Mouse (Mus musculus) kidney, embryonic 14.5 days (tissue): ENCODE data around the gene Catsperz. TPM values are rescaled to one million over a fixed set of nuclear protein-coding genes. Genes with fewer than 3 reads are reported as not detected.

Experiments used
- ATAC-seq: fragments of 200-750 bp; cut with Nextera tagmentation; 2 replicates; pipeline ENCODE4 v1.8.0; 2017; ENCODE audit warnings: moderate number of reproducible peaks, mild to moderate bottlenecking, moderate TSS enrichment, moderate library complexity; ENCODE audit not compliant: low FRiP score, low TSS enrichment
- H3K27ac ChIP-seq: fragments of 300-500 bp; sonication (generic); 2 replicates; pipeline ENCODE4 v1.5.1; 2014; ENCODE audit warnings: low read depth, mild to moderate bottlenecking, low read length, moderate library complexity, mixed read lengths
- H3K27me3 ChIP-seq: fragments of 300-500 bp; sonication (generic); 2 replicates; pipeline ENCODE4 v1.6.1; 2014; ENCODE audit warnings: mild to moderate bottlenecking, low read length; ENCODE audit not compliant: control insufficient read depth, insufficient read depth
- H3K36me3 ChIP-seq: fragments of 300-500 bp; sonication (generic); 2 replicates; pipeline ENCODE4 v1.6.1; 2014; ENCODE audit warnings: low read length, mixed read lengths; ENCODE audit not compliant: control insufficient read depth, insufficient read depth
- H3K4me1 ChIP-seq: fragments of 300-500 bp; sonication (generic); 2 replicates; pipeline ENCODE4 v1.6.1; 2014; ENCODE audit warnings: low read length, mixed read lengths; ENCODE audit not compliant: control insufficient read depth, insufficient read depth
- H3K4me2 ChIP-seq: fragments of 300-500 bp; sonication (generic); replicated peaks from 2 replicates; pipeline ENCODE4 v1.6.1; 2014; ENCODE audit warnings: low read depth, mild to moderate bottlenecking, low read length
- H3K4me3 ChIP-seq: fragments of 300-500 bp; sonication (generic); 2 replicates; pipeline ENCODE4 v1.5.1; 2014; ENCODE audit warnings: mild to moderate bottlenecking, low read length
- H3K9ac ChIP-seq: fragments of 300-500 bp; sonication (generic); 2 replicates; pipeline ENCODE4 v1.6.1; 2014; ENCODE audit warnings: low read depth, mild to moderate bottlenecking, low read length, moderate library complexity
- H3K9me3 ChIP-seq: fragments of 300-500 bp; sonication (generic); 2 replicates; pipeline ENCODE4 v1.6.1; 2016; ENCODE audit warnings: low read length; ENCODE audit not compliant: control insufficient read depth
- WGBS: fragments of 180-500 bp; shearing (Covaris S2); extraction: QIAGEN DNeasy Blood & Tissue Kit; methylation state at CpG from one replicate; pipeline ENCODE4 v1.1.7; 2014; 5-methylcytosine and 5-hydroxymethylcytosine counted together
- microRNA-seq: library from miRNA; unstranded; fragments of <30 nt; microRNA quantifications from one replicate; pipeline ENCODE4, GENCODE M21; 2016
- polyA plus RNA-seq: library from polyadenylated mRNA; unstranded; fragments of >200 nt; fragmentation: Nextera tagmentation; extraction: Ambion mirVana; gene quantifications from 2 replicates; pipeline ENCODE4 v1.2.1, GENCODE M21; 2014

The Catsperz gene
- polyA plus RNA-seq, 1 experiment from 2014 or later = 3.8 TPM

- 95% methylated on average over 14 of the region's 14 CpGs for WGBS
- no peaks in the 10 kb centered on the region; the same call in 1 of the 2 replicates for H3K27me3 ChIP-seq
- no peak overlapping the region for H3K9ac ChIP-seq
- H3K4me2 ChIP-seq = no peak overlapping the region
- H3K4me1 ChIP-seq = no peaks in the 10 kb centered on the region
- no peaks in the 10 kb centered on the region for H3K36me3 ChIP-seq
- H3K4me3 ChIP-seq = no peak overlapping the region
- no peak for ATAC-seq
- no peaks in the 10 kb centered on the region for H3K9me3 ChIP-seq
- no peak overlapping the region for H3K27ac ChIP-seq
Measured at GRCm38 (mm10) chr19:6893731-6894451, 31.3 kb downstream of the Catsperz start.

- Histone ChIP-seq H3K4me2 (no peak overlapping the region), H3K9ac (no peak overlapping the region), H3K4me3 (no peak overlapping the region), H3K9me3 (no peaks in the 10 kb centered on the region), H3K27ac (no peak overlapping the region), H3K27me3 (no peaks in the 10 kb centered on the region), H3K4me1 (no peaks in the 10 kb centered on the region), H3K36me3 (no peaks in the 10 kb centered on the region)
- WGBS = 34% methylated on average over 4 of the region's 4 CpGs
- no peak for ATAC-seq
Measured at GRCm38 (mm10) chr19:6892512-6892911, 32.7 kb downstream of the Catsperz start.

GRCm38 (mm10) chr19:6877965-6878364 lies 47.2 kb downstream of the Catsperz start:
- no peaks in the 10 kb centered on the region for H3K4me1 ChIP-seq
- H3K9ac ChIP-seq = no peak overlapping the region
- H3K27me3 ChIP-seq = no peaks in the 10 kb centered on the region
- ATAC-seq = no peak
- 90% methylated on average over 4 of the region's 4 CpGs for WGBS
- H3K36me3 ChIP-seq = no peaks in the 10 kb centered on the region
- H3K9me3 ChIP-seq = peaks cover 3% of the 10 kb centered on the region; the same call in 1 of the 2 replicates
- H3K4me2 ChIP-seq = no peak overlapping the region
- no peak overlapping the region for H3K27ac ChIP-seq
- no peak overlapping the region for H3K4me3 ChIP-seq

- Histone ChIP-seq H3K4me3 (no peak overlapping the region), H3K9ac (no peak overlapping the region), H3K27me3 (no peaks in the 10 kb centered on the region), H3K36me3 (no peaks in the 10 kb centered on the region), H3K9me3 (peaks cover 3% of the 10 kb centered on the region; the same call in 1 of the 2 replicates), H3K27ac (no peak overlapping the region), H3K4me1 (0 out of 2 replicates have a peak, but pooled peaks cover 3% of the 10 kb centered on the region), H3K4me2 (no peak overlapping the region)
- ATAC-seq = no peak
Measured at GRCm38 (mm10) chr19:6876799-6877198, 48.4 kb downstream of the Catsperz start.

- no peak for ATAC-seq
- Histone ChIP-seq H3K27me3 (no peaks in the 10 kb centered on the region), H3K36me3 (no peaks in the 10 kb centered on the region), H3K4me2 (no peak overlapping the region), H3K27ac (no peak overlapping the region), H3K9me3 (peaks cover 3% of the 10 kb centered on the region; the same call in 1 of the 2 replicates), H3K4me3 (no peak overlapping the region), H3K4me1 (0 out of 2 replicates have a peak, but pooled peaks cover 6% of the 10 kb centered on the region), H3K9ac (no peak overlapping the region)
- 87% methylated on average over 6 of the region's 6 CpGs for WGBS
Measured at GRCm38 (mm10) chr19:6875834-6876233, 49.3 kb downstream of the Catsperz start.

GRCm38 (mm10) chr19:6874257-6874656 lies 50.9 kb downstream of the Catsperz start:
- Histone ChIP-seq H3K4me3 (no peak overlapping the region), H3K27ac (no peak overlapping the region), H3K27me3 (no peaks in the 10 kb centered on the region), H3K4me2 (no peak overlapping the region), H3K4me1 (0 out of 2 replicates have a peak, but pooled peaks cover 9% of the 10 kb centered on the region), H3K9me3 (no peaks in the 10 kb centered on the region), H3K36me3 (no peaks in the 10 kb centered on the region), H3K9ac (no peak overlapping the region)
- WGBS = 74% methylated on average over 1 of the region's 1 CpGs
- no peak for ATAC-seq

GRCm38 (mm10) chr19:6872701-6873100 lies 52.5 kb downstream of the Catsperz start:
- Histone ChIP-seq H3K36me3 (no peaks in the 10 kb centered on the region), H3K4me3 (no peak overlapping the region), H3K4me1 (0 out of 2 replicates have a peak, but pooled peaks cover 9% of the 10 kb centered on the region), H3K27me3 (no peaks in the 10 kb centered on the region), H3K9ac (no peak overlapping the region), H3K27ac (no peak overlapping the region), H3K4me2 (no peak overlapping the region), H3K9me3 (no peaks in the 10 kb centered on the region)
- WGBS = 74% methylated on average over 3 of the region's 3 CpGs
- ATAC-seq = no peak

Small RNA genes within 50 kb of the gene (microRNA-seq; reads per million reads assigned to microRNA genes)
- not detected for gene Mir6990

Other genes with a start within 250 kb of the Catsperz start
- gene Rps6ka4, start 84.7 kb downstream of the Catsperz start, polyA plus RNA-seq = 11.8 and 15.1 TPM in 2 replicates
- gene Ccdc88b, start 67.2 kb downstream of the Catsperz start, polyA plus RNA-seq = 0.30 and 0.51 TPM in 2 replicates
- gene Trmt112, start 15.7 kb downstream of the Catsperz start, polyA plus RNA-seq = 164 and 181 TPM in 2 replicates
- gene Prdx5, start 15.3 kb downstream of the Catsperz start, polyA plus RNA-seq = 177 and 235 TPM in 2 replicates
- 5.2 and 9.0 TPM in 2 replicates for gene Esrra, start 3.6 kb downstream of the Catsperz start, polyA plus RNA-seq
- gene Kcnk4, start 9.1 kb upstream of the Catsperz start, polyA plus RNA-seq = 0.12 and 0.51 TPM in 2 replicates
- 65.5 and 70.9 TPM in 2 replicates for gene Bad, start 16.5 kb upstream of the Catsperz start, polyA plus RNA-seq
- gene Gpr137, start 17.1 kb upstream of the Catsperz start, polyA plus RNA-seq = 23.3 and 27.4 TPM in 2 replicates
- 202 and 254 TPM in 2 replicates for gene Ppp1r14b, start 49.6 kb upstream of the Catsperz start, polyA plus RNA-seq
- gene Plcb3, start 51.1 kb upstream of the Catsperz start, polyA plus RNA-seq = 24.4 and 38.9 TPM in 2 replicates
- gene Fkbp2, start 55.1 kb upstream of the Catsperz start, polyA plus RNA-seq = 89.7 and 118 TPM in 2 replicates
- gene Vegfb, start 62.3 kb upstream of the Catsperz start, polyA plus RNA-seq = 38.2 and 39.8 TPM in 2 replicates
- 22.6 and 24.0 TPM in 2 replicates for gene Dnajc4, start 67.2 kb upstream of the Catsperz start, polyA plus RNA-seq
- gene Nudt22, start 70.7 kb upstream of the Catsperz start, polyA plus RNA-seq = 20.4 and 22.2 TPM in 2 replicates
- 9.7 and 12.1 TPM in 2 replicates for gene Trpt1, start 70.8 kb upstream of the Catsperz start, polyA plus RNA-seq
- 3.6 and 4.9 TPM in 2 replicates for gene Fermt3, start 94.1 kb upstream of the Catsperz start, polyA plus RNA-seq
- 223 and 304 TPM in 2 replicates for gene Stip1, start 114.6 kb upstream of the Catsperz start, polyA plus RNA-seq
- 9.9 and 10.7 TPM in 2 replicates for gene Macrod1, start 131.4 kb upstream of the Catsperz start, polyA plus RNA-seq
- gene Flrt1, start 180.3 kb upstream of the Catsperz start, polyA plus RNA-seq = 3.0 and 5.5 TPM in 2 replicates